Mouse (Mus musculus): ENCODE data around the gene Ebf3.

The Ebf3 gene

DNA sequence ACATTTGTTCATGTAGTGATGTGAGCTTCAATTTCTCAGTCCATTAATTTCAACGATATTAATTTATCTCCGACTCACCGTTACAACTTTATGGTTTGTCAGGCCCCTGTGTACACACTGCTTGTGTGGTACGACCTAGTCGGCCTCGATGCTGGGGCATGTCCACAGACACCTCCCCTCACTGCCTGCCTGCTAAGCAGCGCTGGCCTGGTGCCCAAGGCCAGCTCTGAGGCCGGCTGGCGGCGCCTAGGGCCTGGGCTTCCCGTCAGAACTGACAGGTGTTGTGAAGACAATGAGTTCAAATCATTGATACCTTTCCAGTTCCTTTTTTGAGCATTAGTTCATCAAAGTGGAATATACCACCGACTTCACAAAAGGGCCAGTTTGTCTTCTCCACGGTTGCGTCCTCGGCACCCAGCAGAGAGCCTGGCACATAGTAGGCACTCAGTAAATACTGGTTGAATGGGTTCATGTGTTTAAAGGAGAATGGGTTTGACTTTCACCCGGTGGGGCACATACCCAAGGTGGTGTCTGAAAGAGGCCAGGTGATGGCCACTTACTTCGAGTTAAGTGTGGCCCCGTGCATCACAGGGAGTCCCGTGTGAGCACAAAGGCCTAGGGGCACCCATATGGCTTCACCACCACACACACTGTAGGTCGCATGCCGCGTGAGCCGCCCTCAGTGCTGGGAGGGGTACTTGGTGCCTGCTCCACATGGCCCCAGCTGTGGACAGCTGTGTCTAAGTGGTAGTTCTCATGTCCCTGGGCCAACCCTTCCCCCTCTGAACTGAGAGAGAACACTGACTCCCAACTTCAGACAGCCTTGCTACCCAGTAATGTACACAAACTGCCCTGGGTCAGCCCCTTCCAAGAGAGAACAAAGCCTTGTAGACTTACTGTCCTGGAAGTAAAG lies 116.9 kb downstream of the Ebf3 start:
- DNase-seq: no peak

DNA sequence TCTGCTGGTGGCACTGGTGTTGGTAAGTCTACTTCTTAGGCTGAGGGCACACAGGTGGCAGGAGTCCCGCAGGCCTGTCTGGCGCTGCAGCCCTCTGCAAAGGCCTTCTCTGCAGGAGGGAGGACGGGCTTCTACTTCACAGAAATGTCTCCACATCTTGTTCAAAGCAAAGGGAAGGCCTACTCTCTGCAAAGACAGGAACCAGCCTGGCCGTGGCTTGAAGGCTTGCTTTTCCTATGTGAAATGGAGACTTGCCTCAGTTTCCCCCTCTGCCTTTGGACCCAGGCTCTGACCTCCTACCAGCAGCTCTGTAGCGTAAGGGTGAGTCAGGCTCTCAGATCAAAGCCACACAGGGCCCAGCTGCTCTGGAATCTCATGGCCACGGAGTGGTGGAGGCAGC lies 117.7 kb downstream of the Ebf3 start:
- no peak for DNase-seq

DNA sequence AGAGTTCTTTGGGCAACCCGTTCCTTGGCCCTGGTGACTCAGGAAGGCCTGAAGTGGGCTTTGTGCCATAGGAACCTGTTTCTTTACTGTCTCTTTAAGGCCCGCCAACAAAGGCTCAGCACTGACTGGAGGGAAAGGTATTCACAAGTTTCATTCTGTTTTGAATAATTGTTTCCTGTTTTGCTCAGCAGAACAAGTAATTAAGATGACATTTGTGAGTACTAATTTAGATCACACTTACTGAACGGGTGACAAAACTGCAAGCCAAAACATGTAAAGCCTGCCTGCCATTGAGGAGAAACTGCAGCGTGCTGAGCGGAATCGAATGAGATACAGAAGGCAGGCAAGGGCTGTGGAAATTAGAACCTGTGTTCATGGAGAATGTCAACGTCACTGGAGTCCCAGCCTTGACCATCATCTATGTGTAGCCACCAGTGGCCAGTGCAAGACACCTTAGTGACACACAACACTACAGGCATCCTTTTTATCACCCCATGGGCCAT lies 121.4 kb downstream of the Ebf3 start:
- DNase-seq: no peak

DNA sequence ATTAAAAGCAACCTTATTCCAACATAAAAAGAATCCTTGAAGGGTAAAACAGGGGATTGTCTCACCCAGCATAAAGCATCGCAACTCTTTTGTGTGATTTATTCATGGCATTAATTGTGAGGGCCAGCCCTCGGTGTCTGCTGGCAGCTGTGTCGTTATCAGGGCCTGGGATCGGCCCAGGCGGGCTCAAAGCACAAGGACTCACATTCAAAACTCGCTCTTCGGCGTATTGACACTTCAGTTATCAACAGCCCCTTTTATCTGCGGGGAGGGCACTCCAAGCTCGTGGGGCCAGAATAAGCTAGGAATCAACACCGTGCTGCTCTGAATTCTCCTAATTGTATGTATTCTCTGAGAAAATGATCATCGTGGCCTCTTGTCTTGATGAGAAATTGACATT lies 122.4 kb downstream of the Ebf3 start:
- DNase-seq: no peak

DNA sequence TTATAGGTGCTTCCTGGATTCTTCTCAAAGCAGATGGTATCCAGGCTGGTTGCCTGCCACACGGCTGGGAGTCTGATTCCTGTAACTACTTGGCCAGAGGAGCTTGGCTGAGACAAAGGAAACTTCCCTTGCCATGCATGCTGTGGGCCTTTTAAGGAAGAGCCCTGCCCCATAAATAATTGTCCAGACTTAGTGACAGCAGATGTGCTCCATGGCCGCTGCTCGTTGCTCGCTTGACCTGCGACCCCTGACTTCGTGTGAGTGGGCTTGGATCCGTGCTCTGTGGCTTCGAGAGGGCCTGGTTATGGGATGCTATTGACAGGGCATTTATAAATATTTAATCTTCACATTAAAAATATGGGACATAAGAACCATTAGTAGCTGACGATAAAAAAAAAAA lies 142.0 kb downstream of the Ebf3 start:
- DNase-seq: no peak

DNA sequence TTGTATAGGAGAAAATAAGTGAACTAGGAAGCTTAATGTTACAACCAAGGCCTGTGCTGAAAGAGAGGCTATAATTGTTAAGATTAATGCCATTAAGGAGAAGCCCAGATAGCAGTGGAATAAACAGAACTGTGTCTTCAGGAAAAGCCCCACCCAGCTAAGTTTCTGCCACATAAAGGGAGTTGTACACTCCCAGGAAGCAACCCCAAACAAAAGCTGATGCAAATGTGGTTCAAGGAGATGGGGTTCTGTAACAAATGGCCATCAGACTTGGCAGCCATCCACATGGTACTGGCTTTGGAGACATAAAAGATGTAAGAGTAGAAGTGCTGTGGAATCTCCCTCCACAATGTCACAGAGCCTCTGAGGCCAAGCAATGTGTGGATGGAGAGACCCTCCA lies 155.2 kb downstream of the Ebf3 start:
- no peak for DNase-seq

DNA sequence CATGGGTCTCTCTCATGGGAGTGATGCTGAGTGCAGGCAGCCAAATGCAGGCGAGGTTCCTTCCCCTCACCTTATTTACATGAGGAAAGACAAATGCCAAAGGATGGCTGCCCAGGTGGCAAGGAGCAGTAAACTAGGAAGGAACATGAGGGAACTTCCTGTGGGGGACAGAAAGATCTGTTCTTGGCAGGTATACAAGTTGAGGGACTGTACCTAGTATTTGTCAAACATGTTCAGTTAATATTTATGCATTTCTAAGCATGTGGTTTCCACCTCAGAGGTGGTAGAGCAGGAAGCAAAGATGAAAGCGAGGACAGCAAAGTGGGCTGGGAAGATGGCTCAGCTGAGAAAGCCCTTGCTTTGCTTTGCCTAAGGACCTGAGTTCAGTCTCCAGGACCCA lies 159.6 kb downstream of the Ebf3 start:
- no peak for DNase-seq

DNA sequence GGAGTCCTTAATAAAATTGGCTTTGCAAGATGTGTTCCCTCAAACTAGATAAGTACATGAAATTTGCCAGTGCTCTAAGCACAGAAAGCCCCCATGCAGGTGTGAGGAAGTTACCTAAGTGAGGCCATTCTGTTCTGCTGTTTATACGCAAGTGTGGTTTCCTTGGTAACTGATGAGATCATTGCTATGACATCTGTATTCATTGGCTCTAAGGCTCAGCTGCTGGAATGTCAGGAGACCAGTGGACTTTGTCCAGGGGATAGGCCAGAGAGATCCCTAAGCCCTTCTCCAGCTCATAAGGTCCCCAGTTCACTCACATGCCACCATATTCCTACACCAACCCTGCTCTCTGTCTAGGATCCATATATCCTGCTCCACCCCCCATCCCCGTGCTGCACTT lies 162.4 kb downstream of the Ebf3 start:
- no peak for DNase-seq

DNA sequence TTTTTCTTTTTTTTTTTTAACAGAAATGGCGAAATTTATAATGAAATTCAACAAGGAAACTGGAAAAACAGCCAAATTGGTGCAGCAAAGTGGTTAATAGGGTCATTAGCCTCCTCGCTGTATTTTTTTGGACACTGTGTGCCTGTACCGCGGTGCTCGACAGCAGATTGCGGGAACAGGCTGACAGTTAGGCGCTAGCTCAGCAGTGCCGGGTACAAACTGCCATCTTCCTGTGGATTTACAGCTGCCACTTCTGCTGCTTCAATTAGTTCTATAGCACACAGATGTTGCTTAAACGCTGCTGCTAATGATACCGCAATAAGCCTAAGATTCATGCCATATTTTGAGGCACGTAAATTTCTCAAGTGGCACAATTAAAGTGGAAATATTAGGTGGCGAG lies 167.1 kb downstream of the Ebf3 start:
- DNase-seq: no peak
